Mouse (Mus musculus) ES-Bruce4 (cell line): ENCODE measurements around the gene Ccdc13.

Experiments used
- CTCF ChIP-seq: IDR thresholded peaks from one replicate; pipeline ENCODE4 v1.8.1; 2011; ENCODE audit warnings: low read depth, low read length
- POLR2A ChIP-seq: IDR thresholded peaks from one replicate; pipeline ENCODE4 v1.8.1; 2011; ENCODE audit warnings: low read length; ENCODE audit not compliant: insufficient read depth

DNA sequence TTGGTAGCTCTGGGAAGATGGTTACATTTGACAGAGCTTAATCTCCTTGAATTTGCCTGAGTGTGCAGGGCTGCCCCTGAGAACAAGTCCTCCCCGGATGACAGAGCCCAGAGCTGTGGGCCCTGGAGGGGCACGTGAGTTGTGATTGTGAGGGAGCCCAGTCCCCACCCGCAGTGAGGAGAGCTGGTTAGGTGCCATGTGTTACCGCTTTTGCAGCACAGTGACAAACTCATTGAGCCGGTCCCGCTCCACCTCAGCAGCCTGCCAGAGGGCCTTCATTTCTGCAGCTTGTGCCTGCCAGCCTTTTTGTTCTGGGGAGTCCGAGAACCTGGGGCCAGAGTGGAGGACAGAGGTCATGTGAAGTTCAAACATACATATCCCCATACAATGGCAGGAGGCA lies 31.3 kb downstream of the Ccdc13 start:
- no peak for TF ChIP-seq CTCF
- TF ChIP-seq POLR2A, result no peak
